Comparison of ENCODE assay signal across 9 mouse cellular contexts in the genomic region with DNA sequence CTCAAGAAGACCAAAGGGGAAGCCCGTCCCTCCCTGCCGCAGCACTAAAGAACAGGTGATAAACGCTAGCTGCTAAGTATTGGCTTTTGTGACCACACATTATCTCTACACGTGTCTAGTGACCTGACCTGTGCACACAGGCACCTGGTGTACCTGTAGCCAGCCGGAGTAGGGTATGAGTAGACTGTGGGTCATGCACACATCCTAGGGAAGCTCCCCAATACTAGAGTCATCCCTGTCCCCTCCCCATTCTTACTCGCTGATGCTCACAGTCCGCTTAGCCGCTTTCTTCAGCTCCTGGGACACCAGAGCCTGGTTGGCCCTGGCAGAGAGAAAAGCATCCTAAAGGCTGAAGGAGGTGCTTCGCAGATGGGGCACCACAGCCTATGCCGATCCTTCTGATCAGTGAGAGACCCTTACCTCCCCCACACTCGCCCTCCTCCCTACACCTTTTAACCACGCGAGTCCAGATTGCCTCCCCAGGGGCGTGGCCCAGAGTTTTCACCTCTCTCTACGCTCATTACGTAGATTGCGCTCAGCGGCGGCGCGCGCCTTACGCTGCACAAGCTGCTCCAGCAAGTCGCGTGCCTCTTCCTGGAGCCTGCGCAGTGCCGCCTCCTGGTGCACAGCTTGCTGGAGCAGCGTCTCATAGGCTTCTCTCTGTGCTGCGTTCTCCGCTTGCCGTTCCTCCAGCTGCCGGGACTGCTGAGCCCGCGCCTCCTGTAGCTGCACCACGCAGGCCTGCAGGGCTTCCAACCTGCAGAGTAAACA. TPM values are rescaled to one million over a fixed set of nuclear protein-coding genes. Genes with fewer than 3 reads are reported as not detected.
A peak's percentile ranks its signal among the peaks of the same experiment; 100 is the strongest.
DNase-seq lines count a peak whose midpoint lies in the region; ATAC-seq and TF ChIP-seq lines count a peak whose summit lies in the region.
"Had no signal": no experiment of that assay in that cellular context is flagged by ENCODE, and none has a peak within 500 bp of the region (broad histone marks: within the 10 kb centered on the region; RNA-seq: fewer than 3 reads in every experiment).

No protein-coding gene starts in this region.

- peak; percentile 89 for DNase-seq in cerebellum, adult 11-12 months
- peak; percentile 82 for DNase-seq in left cerebral cortex, adult 11 months (ENCODE audit: low spot score)
- peak; percentile 87 for DNase-seq in lung, postnatal 10 days
- peak; percentile 69 for DNase-seq in retina, adult 2 months (ENCODE audit: low read depth, low spot score)
- DNase-seq in urinary bladder, postnatal 10 days (ENCODE audit: low spot score) = peak; percentile 37

- peak overlapping the region; percentile 70 for H3K27ac ChIP-seq in forebrain, embryonic 16.5 days (ENCODE audit: low read length)
- H3K27ac ChIP-seq in hindbrain, embryonic 16.5 days (ENCODE audit: low read depth, low read length) = peak overlapping the region; percentile 78

- H3K4me3 ChIP-seq in E14TG2a.4 (replicated peaks; ENCODE audit: low read length) = peak overlapping the region; percentile 66
- peak overlapping the region; percentile 41 for H3K4me3 ChIP-seq in forebrain, embryonic 16.5 days (replicated peaks; ENCODE audit: low read length)
- peak overlapping the region; percentile 50 for H3K4me3 ChIP-seq in hindbrain, embryonic 16.5 days (ENCODE audit: low read length)

- H3K27me3 ChIP-seq in E14TG2a.4 (ENCODE audit: insufficient read depth, low read length) = peaks cover 58% of the 10 kb centered on the region
- 0 out of 2 replicates have a peak, but pooled peaks cover 2% of the 10 kb centered on the region for H3K27me3 ChIP-seq in forebrain, embryonic 16.5 days (replicated peaks; ENCODE audit: control insufficient read depth, insufficient read depth, low read length)
- 0 out of 2 replicates have a peak, but pooled peaks cover 2% of the 10 kb centered on the region for H3K27me3 ChIP-seq in hindbrain, embryonic 16.5 days (replicated peaks; ENCODE audit: control insufficient read depth, insufficient read depth, low read length)

- H3K9ac ChIP-seq in forebrain, embryonic 16.5 days (replicated peaks; ENCODE audit: low read depth, low read length) = peak overlapping the region; percentile 63
- peak overlapping the region; percentile 79 for H3K9ac ChIP-seq in hindbrain, embryonic 16.5 days (ENCODE audit: low read depth, low read length)

- peaks cover 26% of the 10 kb centered on the region for H3K4me1 ChIP-seq in E14TG2a.4 (replicated peaks; ENCODE audit: low read depth, low read length)
- peaks cover 16% of the 10 kb centered on the region for H3K4me1 ChIP-seq in forebrain, embryonic 16.5 days (replicated peaks; ENCODE audit: control insufficient read depth, insufficient read depth, low read length)
- peaks cover 15% of the 10 kb centered on the region for H3K4me1 ChIP-seq in hindbrain, embryonic 16.5 days (ENCODE audit: control insufficient read depth, insufficient read depth, low read depth, low read length)

- 0 out of 2 replicates have a peak, but pooled peaks cover 3% of the 10 kb centered on the region for H3K36me3 ChIP-seq in E14TG2a.4 (ENCODE audit: insufficient read depth, low read length)
- no peaks in the 10 kb centered on the region for H3K36me3 ChIP-seq in forebrain, embryonic 16.5 days (ENCODE audit: control insufficient read depth, insufficient read depth)
- no peaks in the 10 kb centered on the region for H3K36me3 ChIP-seq in hindbrain, embryonic 16.5 days (ENCODE audit: control insufficient read depth, insufficient read depth, low read length)

- peaks cover 13% of the 10 kb centered on the region for H3K9me3 ChIP-seq in E14TG2a.4 (ENCODE audit: low read length)
- no peaks in the 10 kb centered on the region for H3K9me3 ChIP-seq in forebrain, embryonic 16.5 days (ENCODE audit: control insufficient read depth, low read length)
- no peaks in the 10 kb centered on the region for H3K9me3 ChIP-seq in hindbrain, embryonic 16.5 days (ENCODE audit: control insufficient read depth, low read length)
- H3K9me3 ChIP-seq: G1E had no signal

- peak; percentile 95 for ATAC-seq in forebrain, embryonic 16.5 days
- peak; percentile 92 for ATAC-seq in hindbrain, embryonic 16.5 days

- no peak for TF ChIP-seq CTCF in E14TG2a.4 (conservative IDR thresholded peaks at IDR 0.05; ENCODE audit: low read length)

- WGBS in forebrain, embryonic 16.5 days = 10% methylated on average over 35 of the region's 35 CpGs
- WGBS in hindbrain, embryonic 16.5 days = 11% methylated on average over 35 of the region's 35 CpGs

- H3K4me2 ChIP-seq in forebrain, embryonic 16.5 days (ENCODE audit: low read length) = peak overlapping the region; percentile 58
- H3K4me2 ChIP-seq in hindbrain, embryonic 16.5 days (ENCODE audit: low read length) = peak overlapping the region; percentile 92

RNA-seq across cellular contexts. Expression of a gene that starts 5.6 kb away (rescaled TPM):
- 28.7 and 33.0 TPM in 2 replicates for polyA plus RNA-seq in forebrain, embryonic 16.5 days (2015; fragmentation: Nextera tagmentation; extraction: Ambion mirVana)
- 33.5 and 34.0 TPM in 2 replicates for polyA plus RNA-seq in hindbrain, embryonic 16.5 days (2015; fragmentation: Nextera tagmentation; extraction: Ambion mirVana)

RNA-seq across cellular contexts. Expression of a gene that starts 20.4 kb away (rescaled TPM):
- 6.1 and 6.2 TPM in 2 replicates for polyA plus RNA-seq in forebrain, embryonic 16.5 days (2015; fragmentation: Nextera tagmentation; extraction: Ambion mirVana)
- 11.9 and 13.8 TPM in 2 replicates for polyA plus RNA-seq in hindbrain, embryonic 16.5 days (2015; fragmentation: Nextera tagmentation; extraction: Ambion mirVana)

RNA-seq across cellular contexts. Expression of a gene that starts 51.4 kb away (rescaled TPM):
- 7.7 and 8.8 TPM in 2 replicates for polyA plus RNA-seq in forebrain, embryonic 16.5 days (2015; fragmentation: Nextera tagmentation; extraction: Ambion mirVana)
- 12.8 and 13.8 TPM in 2 replicates for polyA plus RNA-seq in hindbrain, embryonic 16.5 days (2015; fragmentation: Nextera tagmentation; extraction: Ambion mirVana)

Comparison
In these comparisons a context has a peak if more than half of its experiments do, and no peak if none do; other contexts are left out.
1. Peak in every context shown above with its lines: DNase-seq, ATAC-seq, H3K4me3 ChIP-seq and H3K27ac ChIP-seq.
2. DNase-seq: peak in every context shown above with its lines; median percentile 89 in cerebellum, adult 11-12 months; 87 in lung, postnatal 10 days; 82 in left cerebral cortex, adult 11 months; 69 in retina, adult 2 months; 37 in urinary bladder, postnatal 10 days.